Mouse (Mus musculus) kidney, adult 2 months (tissue): ENCODE measurements at regions not wholly inside any gene's neighbourhood (a gene's known extent, or its start where the extent isn't known, plus 50 kb on each side); places are given as distances from the start of the nearest gene placed in this dataset.

Experiments used
- DNase-seq: peaks from one replicate; pipeline ENCODE4 v3.0.0; 2021
- H3K27ac ChIP-seq: fragments of 200-500 bp; 2 replicates; pipeline ENCODE4 v1.5.1; 2012; ENCODE audit warnings: low read depth, low read length, control low read depth, inconsistent platforms; ENCODE audit not compliant: insufficient read depth
- H3K27me3 ChIP-seq: fragments of 200-500 bp; replicated peaks from 2 replicates; pipeline ENCODE4 v1.6.1; 2012; ENCODE audit warnings: mild to moderate bottlenecking, moderate library complexity, low read length, inconsistent platforms; ENCODE audit not compliant: control insufficient read depth, insufficient read depth
- H3K36me3 ChIP-seq: fragments of 200-500 bp; 2 replicates; pipeline ENCODE4 v1.6.1; 2012; ENCODE audit warnings: mild to moderate bottlenecking, moderate library complexity, low read length, inconsistent platforms; ENCODE audit not compliant: control insufficient read depth, insufficient read depth
- H3K4me1 ChIP-seq: fragments of 200-500 bp; 2 replicates; pipeline ENCODE4 v1.6.1; 2011; ENCODE audit warnings: low read length; ENCODE audit not compliant: control insufficient read depth, insufficient read depth
- H3K4me3 ChIP-seq: fragments of 200-500 bp; 2 replicates; pipeline ENCODE4 v1.5.1; 2011; ENCODE audit warnings: mild to moderate bottlenecking, low read depth, low read length, control low read depth; ENCODE audit not compliant: insufficient read depth
- CTCF ChIP-seq: fragments of 200-500 bp; conservative IDR thresholded peaks from 2 replicates; pipeline ENCODE4 v1.5.1; 2011; ENCODE audit warnings: low read depth, mild to moderate bottlenecking, control low read depth, low read length, moderate library complexity, mixed read lengths; ENCODE audit not compliant: insufficient read depth, insufficient read length
- POLR2A ChIP-seq: fragments of 200-500 bp; IDR thresholded peaks from one replicate; pipeline ENCODE4 v1.6.1; 2011; ENCODE audit warnings: low read depth, low read length, control low read depth
- WGBS: fragments of 180-500 bp; shearing (Covaris S2); methylation state at CpG from one replicate; pipeline ENCODE4 v1.1.7; 2018; 5-methylcytosine and 5-hydroxymethylcytosine counted together

DNA sequence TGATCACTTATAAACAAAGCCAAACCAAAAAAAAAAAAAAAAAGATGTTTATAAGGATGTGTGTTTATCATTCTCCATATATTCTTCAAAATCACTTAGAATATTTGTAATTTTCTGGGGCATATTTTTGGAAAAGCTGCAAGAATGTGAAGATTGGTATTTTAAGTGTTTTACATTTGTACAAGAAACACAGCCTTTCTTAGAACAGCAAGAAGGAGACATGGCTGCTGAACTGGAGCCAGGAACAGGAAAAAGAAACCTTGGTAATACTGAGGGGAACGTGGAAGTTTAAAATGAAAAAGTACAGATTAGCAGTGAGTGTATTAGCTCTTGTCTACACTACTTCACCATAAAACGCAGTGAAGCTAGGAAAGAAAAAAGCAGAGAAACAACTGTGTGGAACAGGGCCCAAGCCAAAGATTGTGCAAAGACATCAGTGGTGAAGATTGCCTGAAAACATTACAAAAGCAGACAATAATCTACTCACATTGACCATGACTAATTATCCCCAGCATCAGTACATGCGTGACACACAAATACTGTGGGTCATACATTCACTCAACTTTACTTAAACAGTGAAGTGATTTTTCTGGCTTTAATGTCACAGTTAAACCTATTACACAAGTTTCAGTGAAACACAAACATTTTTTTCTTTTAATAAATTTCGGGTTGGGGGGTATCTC, 122.8 kb upstream of the Vegfc start:
- 76% methylated on average over 4 of the region's 4 CpGs for WGBS
- DNase-seq, result no peak
- H3K36me3 ChIP-seq, result no peaks in the 10 kb centered on the region
- no peaks in the 10 kb centered on the region for H3K27me3 ChIP-seq
- no peak overlapping the region for H3K4me3 ChIP-seq
- no peak overlapping the region for H3K27ac ChIP-seq
- no peaks in the 10 kb centered on the region for H3K4me1 ChIP-seq
- TF ChIP-seq CTCF (no peak), POLR2A (no peak)

DNA sequence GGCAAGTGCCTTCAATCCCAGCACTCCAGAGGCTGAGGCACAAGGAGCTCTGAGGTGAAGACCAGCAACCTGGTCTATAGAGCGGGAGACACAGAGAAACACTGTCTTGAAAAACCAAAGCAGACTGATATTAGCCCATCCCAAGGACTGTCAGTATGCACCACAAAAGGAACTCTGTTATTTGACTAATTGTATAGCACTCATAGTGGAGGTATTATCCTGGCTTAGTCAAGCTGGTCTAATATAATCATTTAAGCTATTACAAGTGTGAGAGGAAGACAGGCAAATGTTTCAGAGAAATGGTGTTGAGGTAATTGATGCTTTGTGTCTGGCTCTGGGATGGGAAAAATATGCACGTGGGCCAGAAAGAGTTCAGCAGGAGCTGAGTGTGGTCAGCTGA, 121.3 kb upstream of the Vegfc start:
- H3K36me3 ChIP-seq, result no peaks in the 10 kb centered on the region
- TF ChIP-seq POLR2A (no peak), CTCF (no peak)
- H3K27me3 ChIP-seq, result no peaks in the 10 kb centered on the region
- H3K4me1 ChIP-seq, result no peaks in the 10 kb centered on the region
- no peak overlapping the region for H3K27ac ChIP-seq
- 80% methylated on average over 2 of the region's 2 CpGs for WGBS
- DNase-seq, result no peak
- no peak overlapping the region for H3K4me3 ChIP-seq

DNA sequence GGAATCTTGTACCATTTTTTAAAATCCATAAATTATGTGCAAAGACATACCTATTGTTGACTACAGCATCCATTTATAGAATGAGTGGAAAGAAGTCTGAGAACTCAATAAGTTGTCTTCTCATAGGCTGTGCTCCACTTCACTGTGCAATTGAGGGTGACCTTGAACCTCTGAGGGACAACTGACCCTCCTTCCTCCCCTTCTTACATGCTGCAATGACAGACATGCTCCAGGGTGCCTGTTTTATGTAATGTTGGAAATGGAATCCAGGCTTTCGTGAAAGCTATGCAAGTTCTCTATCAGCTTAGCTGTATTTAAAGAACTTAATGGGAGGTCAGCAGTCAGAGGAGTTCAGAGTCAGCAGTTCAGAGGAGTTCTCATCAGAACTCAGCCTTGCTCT, 118.9 kb upstream of the Vegfc start:
- Histone ChIP-seq H3K27me3 (no peaks in the 10 kb centered on the region), H3K36me3 (no peaks in the 10 kb centered on the region), H3K4me1 (no peaks in the 10 kb centered on the region), H3K27ac (no peak overlapping the region), H3K4me3 (no peak overlapping the region)
- no peak for DNase-seq
- TF ChIP-seq CTCF (no peak), POLR2A (no peak)
- WGBS, result 59% methylated on average over 1 of the region's 1 CpGs

DNA sequence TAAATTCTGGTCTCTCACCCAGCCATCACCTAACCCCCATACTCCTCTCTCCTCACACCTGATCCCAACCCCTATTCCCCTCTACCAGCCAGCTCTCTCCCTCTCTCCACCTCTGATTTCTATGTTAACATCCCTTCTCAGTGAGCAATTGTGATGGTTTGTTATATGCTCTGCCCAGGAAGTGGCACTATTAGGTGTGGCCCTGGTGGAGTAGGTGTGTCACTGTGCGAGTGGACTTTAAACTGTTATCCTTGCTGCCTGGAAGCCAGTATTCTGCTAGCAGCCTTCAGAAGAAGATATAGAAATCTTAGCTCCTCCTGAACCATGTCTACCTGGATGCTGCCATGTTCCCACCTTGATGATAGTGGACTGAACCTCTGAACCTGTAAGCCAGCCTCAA, 114.4 kb upstream of the Vegfc start:
- Histone ChIP-seq H3K4me1 (no peaks in the 10 kb centered on the region), H3K4me3 (no peak overlapping the region), H3K27ac (no peak overlapping the region), H3K36me3 (no peaks in the 10 kb centered on the region), H3K27me3 (no peaks in the 10 kb centered on the region)
- WGBS, result 87% methylated on average over 1 of the region's 1 CpGs
- no peak for DNase-seq
- TF ChIP-seq POLR2A, result no peak

DNA sequence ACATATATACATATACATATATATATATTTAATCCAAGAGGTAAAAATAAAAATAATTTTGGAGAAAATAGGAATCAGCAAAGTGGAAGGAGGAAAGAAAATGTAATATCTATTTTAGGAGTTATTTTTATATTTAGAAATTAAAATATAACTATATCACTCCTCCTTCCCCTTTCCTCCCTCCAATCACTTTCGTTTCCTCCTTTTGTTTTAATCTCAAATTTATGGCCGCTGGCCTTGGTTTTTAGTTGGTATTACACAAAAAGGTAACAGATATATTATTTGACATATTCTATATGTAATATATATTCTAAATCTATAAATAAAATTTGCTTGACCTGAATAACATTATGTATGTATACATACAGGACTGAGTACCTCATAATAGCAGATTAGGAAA, 93.1 kb upstream of the Vegfc start:
- no peaks in the 10 kb centered on the region for H3K4me1 ChIP-seq
- DNase-seq, result no peak
- no peak overlapping the region for H3K4me3 ChIP-seq
- no peak for TF ChIP-seq CTCF
- no peak for TF ChIP-seq POLR2A
- H3K36me3 ChIP-seq, result no peaks in the 10 kb centered on the region
- WGBS, result 73% methylated on average over 2 of the region's 2 CpGs
- no peaks in the 10 kb centered on the region for H3K27me3 ChIP-seq
- H3K27ac ChIP-seq, result no peak overlapping the region

DNA sequence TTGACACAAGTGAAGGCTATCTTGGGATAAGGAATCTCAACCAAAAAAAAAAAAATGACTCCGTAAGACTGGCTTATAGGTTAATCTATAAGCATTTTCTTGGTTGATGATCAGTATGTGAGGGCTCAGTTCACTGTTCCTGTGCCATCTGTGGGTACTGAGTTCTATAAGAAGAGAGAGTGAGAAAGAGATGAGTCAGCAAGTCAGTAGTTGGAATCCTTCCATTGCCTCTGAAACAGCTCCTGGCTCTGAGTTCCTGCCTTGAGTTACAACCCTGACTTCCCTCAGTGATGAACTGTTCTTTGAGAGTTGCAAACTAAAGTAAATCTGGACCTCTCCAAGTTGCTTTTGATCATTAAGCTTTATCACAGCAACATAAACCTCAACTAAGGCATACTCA, 91.7 kb upstream of the Vegfc start:
- no peak for TF ChIP-seq CTCF
- TF ChIP-seq POLR2A, result no peak
- no peak overlapping the region for H3K4me3 ChIP-seq
- H3K27me3 ChIP-seq, result no peaks in the 10 kb centered on the region
- WGBS, result 89% methylated on average over 1 of the region's 1 CpGs
- no peaks in the 10 kb centered on the region for H3K4me1 ChIP-seq
- no peak for DNase-seq
- H3K27ac ChIP-seq, result no peak overlapping the region
- no peaks in the 10 kb centered on the region for H3K36me3 ChIP-seq

DNA sequence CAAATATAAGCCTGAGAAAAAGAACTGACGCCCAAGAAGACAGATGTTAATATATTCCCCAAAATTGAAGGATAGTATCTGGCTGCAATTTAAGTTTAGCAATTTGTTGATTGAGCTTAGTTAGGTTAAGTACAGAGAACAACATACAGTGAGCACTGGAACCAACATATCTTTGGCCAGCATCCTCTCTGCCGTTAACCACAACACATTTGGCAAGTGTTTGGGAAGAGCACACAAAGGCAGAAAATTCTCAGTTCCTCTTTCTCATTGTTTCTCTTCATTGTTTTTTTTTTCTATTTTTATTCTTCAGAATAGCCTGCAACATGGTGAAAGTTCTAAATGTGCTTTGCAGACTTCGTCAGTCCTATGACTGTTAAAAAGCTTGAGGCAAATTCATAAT, 83.2 kb upstream of the Vegfc start:
- Histone ChIP-seq H3K36me3 (no peaks in the 10 kb centered on the region), H3K4me1 (no peaks in the 10 kb centered on the region), H3K27ac (no peak overlapping the region), H3K27me3 (no peaks in the 10 kb centered on the region), H3K4me3 (no peak overlapping the region)
- DNase-seq, result no peak
- TF ChIP-seq CTCF (no peak), POLR2A (no peak)
- 88% methylated on average over 3 of the region's 3 CpGs for WGBS
